Mouse (Mus musculus) layer of hippocampus, adult 2 months (tissue): Measurements from ENCODE around the gene Trex2. TPM values are rescaled to one million over a fixed set of nuclear protein-coding genes. Genes with fewer than 3 reads are reported as not detected.

ENCODE experiments used
- DNase-seq, 2 experiments: peaks; one replicate each; pipeline ENCODE4 v3.0.0; 2022; ENCODE audit warnings: low spot score in 2 of 2
- H3K27ac ChIP-seq: fragments of 200-600 bp; 2 replicates; pipeline ENCODE4 v1.8.1; 2022
- H3K4me3 ChIP-seq: fragments of 200-600 bp; 2 replicates; pipeline ENCODE4 v1.8.1; 2022; ENCODE audit warnings: mild to moderate bottlenecking
- CTCF ChIP-seq: fragments of 200-600 bp; conservative IDR thresholded peaks from 2 replicates; pipeline ENCODE4 v1.8.1; 2022; ENCODE audit warnings: antibody characterized with exemption, mild to moderate bottlenecking, moderate library complexity
- long read RNA-seq, 2 experiments: library from polyadenylated mRNA; stranded (forward); transcript quantifications; one replicate each; pipeline ENCODE4 v2.0.0; 2021; ENCODE audit warnings: borderline mapping rate in 2 of 2
- total RNA-seq, 2 experiments: library from RNA; stranded (reverse); gene quantifications; 2 replicates each; pipeline ENCODE4 v1.2.3; 2021

The Trex2 gene
- total RNA-seq: not detected
- long read RNA-seq, experiment 1: 0 reads
- long read RNA-seq, experiment 2: 0 reads

- TF ChIP-seq CTCF: no peak
- no peak for DNase-seq
- H3K4me3 ChIP-seq: no peak within 1 kb of the TSS
- H3K27ac ChIP-seq: no peak within 1 kb of the TSS
Observed at GRCm38 (mm10) chrX:73435252-73435651, at the start of gene Trex2. Gene Trex2, minus strand, starts transcription at chrX:73435344.

- TF ChIP-seq CTCF: no peak
- no peak overlapping the region for H3K27ac ChIP-seq
- no peak for DNase-seq
- no peak overlapping the region for H3K4me3 ChIP-seq
Observed at GRCm38 (mm10) chrX:73484870-73485269, 49.7 kb upstream of the Trex2 start.

DNA sequence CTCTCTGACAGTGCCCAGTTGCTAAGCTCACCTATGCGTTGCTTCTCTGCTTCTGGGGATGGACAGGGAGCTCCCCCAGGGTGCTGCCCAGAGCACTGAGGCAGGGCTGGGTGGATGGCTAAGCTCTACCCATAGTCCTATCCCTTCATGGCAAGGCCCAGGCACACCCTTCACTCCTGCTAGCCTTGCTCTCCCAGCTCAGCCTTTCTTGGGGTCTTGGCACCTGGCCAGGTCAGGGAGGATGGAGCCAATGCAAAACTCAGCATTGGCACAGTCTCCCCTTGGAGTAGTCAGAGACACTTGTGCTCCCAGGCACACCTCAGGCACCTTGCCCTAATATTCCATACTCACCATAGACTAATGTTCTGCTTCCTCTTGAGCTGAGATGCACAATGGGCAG, 48.9 kb upstream of the Trex2 start:
- no peak for TF ChIP-seq CTCF
- Histone ChIP-seq H3K27ac (no peak overlapping the region), H3K4me3 (no peak overlapping the region)
- DNase-seq: no peak

DNA sequence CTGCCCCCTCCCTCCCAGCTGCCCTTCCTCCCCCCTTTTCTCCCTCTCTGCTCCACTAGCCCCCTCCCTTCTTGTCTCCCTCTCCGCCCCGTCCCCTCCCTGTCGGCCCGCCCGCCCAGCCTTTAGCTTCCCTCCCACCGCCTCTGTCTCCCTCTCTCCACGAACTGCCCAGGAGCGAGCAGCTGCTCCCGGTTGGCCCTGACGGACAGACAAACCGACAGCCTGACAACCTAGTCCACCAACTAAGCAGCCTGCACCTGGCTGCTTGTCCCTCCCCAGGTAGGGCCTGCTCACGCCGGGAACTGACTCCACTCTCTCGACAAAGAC, 48.3 kb upstream of the Trex2 start, which contains the start of gene Bgn:
Gene Bgn (plus strand): TSS at position 119 of the 327 bp plus-strand sequence.
- no peak within 1 kb of the TSS for H3K4me3 ChIP-seq
- DNase-seq: no peak
- TF ChIP-seq CTCF: no peak
- H3K27ac ChIP-seq: no peak within 1 kb of the TSS

GRCm38 (mm10) chrX:73482643-73483483, 47.7 kb upstream of the Trex2 start:
- H3K4me3 ChIP-seq: no peak overlapping the region
- TF ChIP-seq CTCF: no peak
- H3K27ac ChIP-seq: no peak overlapping the region
- DNase-seq: no peak

DNA sequence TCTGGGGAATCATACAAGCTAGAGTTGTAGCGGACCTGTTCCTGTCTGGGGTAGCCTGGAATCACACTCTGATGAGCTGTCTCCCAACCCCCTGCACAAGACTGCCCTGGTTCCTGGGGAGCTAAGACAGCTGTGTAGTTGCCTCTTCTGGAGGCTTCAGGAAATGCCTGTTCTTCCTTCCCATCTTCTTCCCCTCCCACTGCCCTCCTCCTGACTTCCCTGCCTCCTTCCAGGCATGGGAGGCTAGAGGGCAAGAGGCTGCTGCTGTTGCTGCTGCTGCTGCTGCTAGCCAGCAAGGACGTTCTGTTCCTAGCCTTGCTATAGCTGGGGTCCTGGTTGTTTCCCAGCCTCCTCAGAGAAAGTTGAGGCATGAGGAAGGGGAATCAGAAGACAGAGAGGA, 45.2 kb upstream of the Trex2 start:
- Histone ChIP-seq H3K27ac (no peak overlapping the region), H3K4me3 (no peak overlapping the region)
- no peak for TF ChIP-seq CTCF
- no peak for DNase-seq

DNA sequence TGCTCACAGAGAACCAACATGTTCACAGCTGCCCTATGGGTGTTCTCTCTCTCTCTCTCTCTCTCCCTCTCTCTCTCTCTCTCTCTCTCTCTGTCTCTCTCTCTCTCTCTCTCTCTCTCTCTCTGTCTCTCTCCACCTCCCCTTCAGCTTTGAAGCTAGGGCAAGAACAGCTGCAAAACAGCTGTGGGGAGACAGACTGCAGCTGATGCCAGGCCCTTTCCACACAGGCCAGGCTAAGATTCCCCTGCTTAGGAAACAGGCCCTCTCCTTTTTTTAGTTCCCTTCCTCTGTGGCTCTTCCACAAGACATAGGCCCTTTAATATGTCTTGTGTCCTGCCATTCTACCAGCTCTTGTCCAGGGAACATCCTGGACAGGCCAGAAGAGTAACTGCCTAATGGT, 44.5 kb upstream of the Trex2 start:
- Histone ChIP-seq H3K4me3 (no peak overlapping the region), H3K27ac (no peak overlapping the region)
- no peak for DNase-seq
- no peak for TF ChIP-seq CTCF

DNA sequence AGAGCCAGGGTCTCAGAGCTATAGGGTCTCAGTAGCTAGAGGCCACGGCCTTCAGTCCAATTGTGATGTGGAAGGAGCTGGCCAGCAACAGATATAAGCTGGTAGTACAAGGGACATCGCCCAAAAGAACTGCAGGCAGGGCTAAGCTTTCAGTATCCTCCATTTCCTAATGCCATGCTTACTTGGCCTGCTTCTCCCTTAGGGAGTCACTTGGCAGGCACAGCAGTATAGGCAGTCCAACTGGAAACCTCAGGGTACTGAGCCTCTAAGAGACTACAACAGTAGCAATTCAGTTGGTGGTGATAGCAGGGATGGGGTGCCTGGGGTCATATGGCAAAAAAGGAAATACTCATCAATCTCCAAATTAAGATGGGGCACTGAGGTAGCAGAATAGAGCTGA, 42.4 kb upstream of the Trex2 start:
- no peak overlapping the region for H3K4me3 ChIP-seq
- no peak for TF ChIP-seq CTCF
- no peak for DNase-seq
- H3K27ac ChIP-seq: no peak overlapping the region

DNA sequence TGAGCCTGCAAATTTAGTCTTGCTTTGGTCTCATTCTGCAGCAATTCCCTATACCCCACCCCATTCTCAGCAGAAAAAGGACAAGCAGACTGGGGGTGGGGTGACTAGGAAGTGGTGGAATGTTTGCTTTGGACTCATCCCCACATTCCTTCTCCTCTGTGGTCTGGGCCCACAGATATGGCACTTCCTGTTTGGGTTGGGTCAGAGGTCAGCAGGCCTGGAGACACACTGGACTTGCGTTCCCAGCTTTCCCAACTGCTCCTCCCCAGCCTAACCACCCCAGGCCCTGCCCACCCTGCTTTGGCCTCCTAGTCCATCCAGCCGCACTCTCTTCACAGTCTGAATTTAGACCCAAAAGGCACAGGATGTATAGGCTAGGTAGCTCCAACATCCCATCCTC, 41.5 kb upstream of the Trex2 start:
- TF ChIP-seq CTCF: no peak
- H3K4me3 ChIP-seq: no peak overlapping the region
- no peak for DNase-seq
- no peak overlapping the region for H3K27ac ChIP-seq

DNA sequence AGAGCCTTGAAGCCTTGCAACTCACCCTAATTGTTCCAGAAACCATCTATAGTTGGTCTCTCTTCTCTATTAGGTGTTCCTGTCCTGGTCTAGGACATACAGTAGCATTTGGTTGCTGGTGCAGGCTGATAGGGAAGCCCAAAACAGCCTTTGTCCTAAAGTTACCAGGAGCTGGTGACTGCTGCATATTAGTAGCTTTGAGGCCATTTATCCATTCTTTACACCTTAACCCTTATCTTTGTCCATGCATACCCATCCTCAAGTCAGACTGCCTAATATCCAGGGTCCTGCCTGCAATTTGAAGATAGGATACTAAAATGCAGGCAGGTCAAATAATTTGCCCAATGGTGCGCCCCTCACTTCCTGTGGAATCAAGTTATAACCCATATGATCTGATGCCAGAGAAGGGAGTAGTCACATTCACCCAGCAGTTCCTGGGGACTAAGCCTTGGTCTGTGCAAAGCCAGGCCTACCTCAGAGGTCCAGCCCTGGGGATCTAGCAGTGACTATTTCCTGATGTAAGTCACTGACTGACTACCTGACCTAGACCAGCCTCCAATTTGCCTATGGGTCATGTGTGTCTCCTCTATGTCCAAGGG, 40.6 kb upstream of the Trex2 start:
- TF ChIP-seq CTCF: no peak
- no peak overlapping the region for H3K27ac ChIP-seq
- no peak for DNase-seq
- H3K4me3 ChIP-seq: no peak overlapping the region

DNA sequence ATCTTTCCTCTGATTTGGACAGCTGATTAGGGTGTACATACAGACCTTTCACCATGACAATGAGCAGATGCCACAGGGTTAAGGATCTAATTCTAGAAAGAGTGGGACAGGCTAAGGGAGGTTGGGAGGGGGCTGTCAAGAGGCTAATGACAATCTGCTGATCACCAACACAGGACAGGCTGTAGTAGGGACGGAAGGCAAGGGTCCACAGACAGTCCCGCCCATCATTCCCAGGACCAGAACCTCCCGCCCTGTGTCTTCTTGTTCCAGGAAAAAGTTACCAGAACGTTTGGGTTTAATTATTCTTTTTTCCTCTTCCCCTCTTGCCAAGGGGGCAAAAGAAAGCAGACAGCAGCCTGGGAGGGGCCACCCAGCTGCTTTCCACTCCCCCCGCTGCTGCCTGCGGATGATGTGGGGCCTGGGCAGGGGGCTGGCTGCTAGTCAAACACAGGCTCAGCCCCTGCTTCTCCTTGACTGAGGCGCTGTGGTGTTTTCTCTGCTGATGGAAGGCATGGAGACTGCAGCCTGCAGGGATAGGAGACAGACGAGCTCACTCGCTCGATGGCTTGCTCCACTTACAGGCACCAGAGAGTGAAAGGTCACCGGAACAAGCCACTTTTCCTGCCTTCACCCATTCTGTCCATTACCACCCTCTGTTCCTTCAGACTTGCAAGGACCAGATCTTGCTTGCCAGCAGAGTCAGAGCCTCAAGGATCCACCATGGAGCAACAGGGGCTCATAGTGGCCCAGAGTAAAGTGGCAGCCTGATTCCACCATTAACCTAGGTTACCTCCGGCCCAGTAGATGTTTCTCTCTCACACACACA, 39.4 kb upstream of the Trex2 start:
- no peak for TF ChIP-seq CTCF
- DNase-seq: no peak
- Histone ChIP-seq H3K27ac (no peak overlapping the region), H3K4me3 (no peak overlapping the region)

DNA sequence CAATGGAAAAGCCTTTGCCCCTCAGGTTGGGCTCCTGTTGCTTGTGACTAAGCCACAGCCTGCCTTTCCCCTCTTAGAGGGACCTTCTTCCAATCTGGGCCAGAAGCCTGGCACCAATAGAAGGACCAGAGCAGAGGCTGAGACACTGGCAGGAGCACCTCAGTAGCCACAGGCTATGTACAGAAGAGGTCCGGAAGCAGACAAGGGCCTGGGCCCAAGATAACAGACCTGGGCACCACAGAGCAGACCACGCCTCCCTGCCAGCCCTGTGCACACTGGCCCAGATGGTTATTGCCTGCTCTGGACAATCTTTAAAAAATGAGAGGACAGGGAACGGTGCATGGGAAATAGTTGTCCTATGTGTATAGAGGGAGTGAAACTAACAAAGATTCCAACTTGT, 36.6 kb upstream of the Trex2 start:
- H3K4me3 ChIP-seq: no peak overlapping the region
- no peak for TF ChIP-seq CTCF
- no peak overlapping the region for H3K27ac ChIP-seq
- DNase-seq: no peak

GRCm38 (mm10) chrX:73468752-73469151, 33.6 kb upstream of the Trex2 start:
- no peak for TF ChIP-seq CTCF
- no peak for DNase-seq
- H3K4me3 ChIP-seq: no peak overlapping the region
- no peak overlapping the region for H3K27ac ChIP-seq
